In genomic region chr10:85968157-85968634, GRCm38 (mm10) we compare ENCODE assay signal across 9 mouse cellular contexts. TPM values are rescaled to one million over a fixed set of nuclear protein-coding genes. Genes with fewer than 3 reads are reported as not detected.
DNase-seq lines count a peak whose midpoint lies in the region; TF ChIP-seq lines count a peak whose summit lies in the region.
"Had no signal": no experiment of that assay in that cellular context is flagged by ENCODE, and none has a peak within 500 bp of the region (broad histone marks: within the 10 kb centered on the region; RNA-seq: fewer than 3 reads in every experiment).

No protein-coding gene starts in this region.

- H3K9me3 ChIP-seq in ES-E14 (ENCODE audit: control insufficient read depth, insufficient read depth, low read depth, low read length) = no peaks in the 10 kb centered on the region
- no peaks in the 10 kb centered on the region for H3K9me3 ChIP-seq in forebrain, embryonic 10.5 days
- H3K9me3 ChIP-seq: heart, embryonic 15.5 days had no signal

- WGBS in forebrain, embryonic 10.5 days = 14% methylated on average over 7 of the region's 7 CpGs
- 13% methylated on average over 7 of the region's 7 CpGs for WGBS in lung, adult 2 months
- 20% methylated on average over 7 of the region's 7 CpGs for WGBS in thymus, adult 2 months

- intact Hi-C loops in heart, postnatal 25 days (cut with DNase I) = loop anchor here (1.0 to 5.0 kb wide), 3 partner anchors 89 to 496 kb away; no protein-coding TSS in a partner anchor

- no peak overlapping the region for H3K4me3 ChIP-seq in ES-E14 (ENCODE audit: insufficient read depth in 1 of 2, low read depth in 1 of 2, low read length in 2 of 2, poor library complexity in 1 of 2, severe bottlenecking in 1 of 2)
- H3K4me3 ChIP-seq in forebrain, embryonic 10.5 days = no peak overlapping the region
- no peak overlapping the region for H3K4me3 ChIP-seq in lung, adult 2 months (replicated peaks; ENCODE audit: extremely low read depth, low read depth, low read length)
- H3K4me3 ChIP-seq in thymus, adult 2 months (ENCODE audit: control insufficient read depth, insufficient read depth, low read length) = no peak overlapping the region
- H3K4me3 ChIP-seq: heart, embryonic 15.5 days had no signal

- H3K9ac ChIP-seq in ES-E14 (ENCODE audit: insufficient read depth, low read depth, low read length, poor library complexity, severe bottlenecking) = no peak overlapping the region
- H3K9ac ChIP-seq: heart, embryonic 15.5 days had no signal

- H3K4me1 ChIP-seq in ES-E14 (ENCODE audit: control insufficient read depth in 2 of 2, insufficient read depth in 2 of 2, low read length in 2 of 2, poor library complexity in 1 of 2) = no peaks in the 10 kb centered on the region
- no peaks in the 10 kb centered on the region for H3K4me1 ChIP-seq in forebrain, embryonic 10.5 days
- no peaks in the 10 kb centered on the region for H3K4me1 ChIP-seq in lung, adult 2 months (ENCODE audit: control insufficient read depth, insufficient read depth, low read length)
- H3K4me1 ChIP-seq in thymus, adult 2 months (replicated peaks; ENCODE audit: control insufficient read depth, insufficient read depth, low read length) = no peaks in the 10 kb centered on the region

- no peaks in the 10 kb centered on the region for H3K27me3 ChIP-seq in forebrain, embryonic 10.5 days (ENCODE audit: poor library complexity, severe bottlenecking)
- H3K27me3 ChIP-seq in thymus, adult 2 months (ENCODE audit: control insufficient read depth, insufficient read depth, low read length) = no peaks in the 10 kb centered on the region
- H3K27me3 ChIP-seq: heart, embryonic 15.5 days had no signal

- TF ChIP-seq POLR2A in lung, adult 2 months (IDR thresholded peaks at IDR 0.05; ENCODE audit: borderline replicate concordance, extremely low read depth, low read depth, low read length) = no peak
- TF ChIP-seq POLR2A in thymus, adult 2 months (IDR thresholded peaks at IDR 0.05; ENCODE audit: control insufficient read depth, extremely low read depth, insufficient read depth, low read length, poor library complexity) = no peak

- DNase-seq in ES-E14 (ENCODE audit: low read depth, low spot score) = peak; percentile 76
- DNase-seq in c-Kit-negative CD71-positive TER-119-positive erythroid progenitor cells, embryonic 14.5 days (ENCODE audit: low read depth, low spot score) = peak; percentile 48
- peak; percentile 84 for DNase-seq in forebrain, embryonic 10.5 days (ENCODE audit: extremely low spot score, low spot score)
- DNase-seq in heart, postnatal 25 days (ENCODE audit: low spot score) = peak; percentile 27
- peak; percentile 89 for DNase-seq in layer of hippocampus, adult 11-12 months (ENCODE audit: low spot score)
- peak; percentile 79 for DNase-seq in lung, adult 2 months
- peak; percentile 73 for DNase-seq in ovary, postnatal 10 days (ENCODE audit: low spot score)
- DNase-seq in thymus, adult 2 months = peak; percentile 70

- in situ Hi-C loops in ES-E14 (cut with MboI; ENCODE audit: low sequenced_read_pairs in 2 of 2, unreplicated experiment in 2 of 2) = loop anchor here in 1 of 2 experiments (5.0 kb wide), 1 partner anchor 494 kb away; no protein-coding TSS in a partner anchor

- H3K27ac ChIP-seq in ES-E14 (ENCODE audit: insufficient read depth, low read depth, low read length, poor library complexity, severe bottlenecking) = no peak overlapping the region
- H3K27ac ChIP-seq in forebrain, embryonic 10.5 days = no peak overlapping the region
- no peak overlapping the region for H3K27ac ChIP-seq in thymus, adult 2 months (ENCODE audit: control insufficient read depth, insufficient read depth, low read length)
- H3K27ac ChIP-seq: heart, embryonic 15.5 days had no signal

- peak; percentile 64 for TF ChIP-seq CTCF in lung, adult 2 months (IDR thresholded peaks at IDR 0.05; ENCODE audit: insufficient read depth, low read length)
- no peak for TF ChIP-seq CTCF in thymus, adult 2 months (IDR thresholded peaks at IDR 0.05; ENCODE audit: borderline replicate concordance, control insufficient read depth, extremely low read depth, insufficient read depth, low read length, poor library complexity)

- no peaks in the 10 kb centered on the region for H3K36me3 ChIP-seq in ES-E14 (ENCODE audit: control insufficient read depth, insufficient read depth, low read length, poor library complexity, severe bottlenecking)
- no peaks in the 10 kb centered on the region for H3K36me3 ChIP-seq in forebrain, embryonic 10.5 days (replicated peaks)
- H3K36me3 ChIP-seq in thymus, adult 2 months (ENCODE audit: control insufficient read depth, insufficient read depth, low read length) = no peaks in the 10 kb centered on the region
- H3K36me3 ChIP-seq: heart, embryonic 15.5 days had no signal

TF ChIP-seq in ES-E14, 5 proteins besides CTCF, POLR2A, EP300 and RAD21:
- TF ChIP-seq MAFK (IDR thresholded peaks at IDR 0.05; ENCODE audit: insufficient read depth, low read depth, low read length) (no peak), ZC3H11A (IDR thresholded peaks at IDR 0.05; ENCODE audit: borderline replicate concordance, low read depth, low read length) (peak; percentile 79)

RNA-seq across cellular contexts. Expression of gene Rtcb, which starts 10.6 kb away (rescaled TPM):
- 97.3 and 139 TPM in 2 replicates for total RNA-seq in ES-E14 (2012; rRNA removed)
- 226 and 234 TPM in 2 replicates for polyA plus RNA-seq in forebrain, embryonic 10.5 days (2016; fragmentation: Nextera tagmentation; extraction: Ambion mirVana)
- 10 to 100 TPM; 73.0 to 75.2 TPM for total RNA-seq in heart, postnatal 25 days (2021)
- 41.2 and 66.0 TPM in 2 replicates for polyA plus RNA-seq in lung, adult 2 months (2012; rRNA removed)
- polyA plus RNA-seq in thymus, adult 2 months (2012; rRNA removed) = 58.1 and 59.4 TPM in 2 replicates

RNA-seq across cellular contexts. Expression of gene Ascl4, which starts 40.7 kb away (rescaled TPM):
- 0.48 and 0.54 TPM in 2 replicates for total RNA-seq in ES-E14 (2012; rRNA removed)
- 0.32 and 0.42 TPM in 2 replicates for polyA plus RNA-seq in forebrain, embryonic 10.5 days (2016; fragmentation: Nextera tagmentation; extraction: Ambion mirVana)
- total RNA-seq in heart, postnatal 25 days (2021) = not detected
- polyA plus RNA-seq in lung, adult 2 months (2012; rRNA removed) = 0.07 and 0.24 TPM in 2 replicates
- not detected in 2 replicates for polyA plus RNA-seq in thymus, adult 2 months (2012; rRNA removed)
- polyA plus RNA-seq: heart, embryonic 15.5 days had no signal

RNA-seq across cellular contexts. Expression of gene Bpifc, which starts 43.5 kb away (rescaled TPM):
- not detected in 2 replicates for total RNA-seq in ES-E14 (2012; rRNA removed)
- not detected in 2 replicates for polyA plus RNA-seq in forebrain, embryonic 10.5 days (2016; fragmentation: Nextera tagmentation; extraction: Ambion mirVana)
- not detected for total RNA-seq in heart, postnatal 25 days (2021)
- 2.9 TPM in 1 of 2 replicates, not detected in the other for polyA plus RNA-seq in lung, adult 2 months (2012; rRNA removed)
- 1.2 and 1.4 TPM in 2 replicates for polyA plus RNA-seq in thymus, adult 2 months (2012; rRNA removed)
- polyA plus RNA-seq: heart, embryonic 15.5 days had no signal

RNA-seq across cellular contexts. Expression of gene Prdm4, which starts 51.3 kb away (rescaled TPM):
- 35.6 and 36.2 TPM in 2 replicates for total RNA-seq in ES-E14 (2012; rRNA removed)
- polyA plus RNA-seq in forebrain, embryonic 10.5 days (2016; fragmentation: Nextera tagmentation; extraction: Ambion mirVana) = 23.7 and 25.8 TPM in 2 replicates
- total RNA-seq in heart, postnatal 25 days (2021) = 10 to 100 TPM; 10.6 to 13.8 TPM
- 20.9 and 22.0 TPM in 2 replicates for polyA plus RNA-seq in lung, adult 2 months (2012; rRNA removed)
- polyA plus RNA-seq in thymus, adult 2 months (2012; rRNA removed) = 48.2 and 49.9 TPM in 2 replicates

RNA-seq across cellular contexts. Expression of gene Fbxo7, which starts 53.6 kb away (rescaled TPM):
- 16.3 and 19.3 TPM in 2 replicates for total RNA-seq in ES-E14 (2012; rRNA removed)
- polyA plus RNA-seq in forebrain, embryonic 10.5 days (2016; fragmentation: Nextera tagmentation; extraction: Ambion mirVana) = 17.7 and 18.4 TPM in 2 replicates
- total RNA-seq in heart, postnatal 25 days (2021) = 10 to 100 TPM; 12.3 to 15.4 TPM
- polyA plus RNA-seq in lung, adult 2 months (2012; rRNA removed) = 16.6 and 23.9 TPM in 2 replicates
- polyA plus RNA-seq in thymus, adult 2 months (2012; rRNA removed) = 50.0 and 53.2 TPM in 2 replicates

Comparison
In these comparisons a context has a peak if more than half of its experiments do, and no peak if none do; other contexts are left out.
1. DNase-seq: peak in every context shown above with its lines; median percentile 89 in layer of hippocampus, adult 11-12 months; 84 in forebrain, embryonic 10.5 days; 79 in lung, adult 2 months; 76 in ES-E14; 73 in ovary, postnatal 10 days; 70 in thymus, adult 2 months; 48 in c-Kit-negative CD71-positive TER-119-positive erythroid progenitor cells, embryonic 14.5 days; 27 in heart, postnatal 25 days.